Mouse (Mus musculus) small intestine, adult 2 months (tissue): Measurements from ENCODE around the gene Sco2.

ENCODE experiments used
- CTCF ChIP-seq: fragments of 200-500 bp; IDR thresholded peaks from 2 replicates; pipeline ENCODE4 v1.5.1; 2012; ENCODE audit warnings: low read depth, mild to moderate bottlenecking, control low read depth, inconsistent platforms, low read length, moderate library complexity, mixed read lengths; ENCODE audit not compliant: insufficient replicate concordance, insufficient read length; ENCODE audit errors: extremely low read depth
- POLR2A ChIP-seq: fragments of 200-500 bp; IDR thresholded peaks from 2 replicates; pipeline ENCODE4 v1.6.1; 2012; ENCODE audit warnings: low read depth, mild to moderate bottlenecking, control low read depth, inconsistent platforms, low read length, moderate library complexity

- TF ChIP-seq CTCF: no peak
- TF ChIP-seq POLR2A: no peak
Observed at GRCm38 (mm10) chr15:89322670-89323522, 50.8 kb downstream of the Sco2 start, which contains the start of gene Adm2.
